Mouse (Mus musculus) NIH3T3 (cell line): ENCODE data around the gene Adcy9.

Source experiments
- DNase-seq: peaks from one replicate; pipeline ENCODE4 v3.0.0-alpha.2; 2012; ENCODE audit warnings: low read depth

Gene Adcy9

GRCm38 (mm10) chr16:4318001-4318526 lies 102.2 kb downstream of the Adcy9 start:
- DNase-seq: peak; percentile 35

- peak; percentile 89 for DNase-seq
Measured at GRCm38 (mm10) chr16:4316094-4316474, 104.2 kb downstream of the Adcy9 start.

DNA sequence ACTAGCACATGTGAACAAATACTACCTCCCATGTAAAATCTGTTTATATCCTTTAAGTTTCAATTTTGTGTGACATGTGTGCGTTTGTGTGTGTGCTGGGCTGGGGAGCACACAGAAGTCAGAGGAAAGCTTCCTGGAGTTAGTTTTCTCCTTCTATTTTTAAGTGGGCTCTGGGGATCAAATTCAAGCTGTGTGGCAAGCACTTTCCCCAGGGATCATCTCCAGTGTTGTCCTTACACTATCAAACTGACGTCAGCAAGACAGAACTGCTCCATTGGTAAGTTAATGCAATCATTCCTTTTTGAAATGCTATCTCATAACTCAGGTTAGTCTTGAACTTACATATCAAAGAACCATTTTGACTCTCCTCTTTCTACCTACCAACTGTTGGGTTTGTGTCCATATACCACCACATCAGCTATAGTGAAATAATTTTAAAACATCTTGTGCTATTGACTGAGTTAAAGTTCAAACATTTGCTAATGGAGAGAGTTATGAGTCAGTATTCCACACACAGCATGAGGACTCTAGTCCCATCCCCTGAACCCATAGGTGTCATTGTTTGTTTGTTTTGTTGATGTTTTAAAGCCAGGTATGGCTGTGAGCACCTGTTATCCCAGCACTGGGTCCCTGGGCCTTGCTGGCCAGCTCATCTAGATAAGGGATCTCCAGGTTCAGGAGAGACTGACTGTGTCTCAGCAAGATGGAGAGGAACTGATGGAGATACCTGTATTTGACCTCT lies 104.8 kb downstream of the Adcy9 start:
- DNase-seq: no peak

DNA sequence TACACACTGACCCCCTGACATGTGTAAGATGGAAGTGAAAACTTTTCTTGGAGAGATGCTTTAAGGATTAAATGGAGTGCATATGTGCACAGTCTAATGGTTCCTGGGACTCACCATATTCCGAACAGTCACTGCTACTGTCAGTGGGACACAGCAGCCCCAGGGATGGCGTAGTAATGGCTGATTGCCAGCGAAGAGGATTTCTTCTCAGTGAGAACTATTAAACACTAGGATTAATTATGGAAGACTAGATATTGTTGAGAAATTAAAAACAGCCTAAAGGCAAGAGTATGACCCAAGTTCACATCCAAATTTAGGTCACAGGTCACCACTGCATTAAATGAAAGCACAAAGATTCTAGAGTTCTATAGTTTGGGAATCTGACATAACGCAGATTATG lies 105.4 kb downstream of the Adcy9 start:
- no peak for DNase-seq

GRCm38 (mm10) chr16:4312018-4312417 lies 108.3 kb downstream of the Adcy9 start:
- no peak for DNase-seq

DNA sequence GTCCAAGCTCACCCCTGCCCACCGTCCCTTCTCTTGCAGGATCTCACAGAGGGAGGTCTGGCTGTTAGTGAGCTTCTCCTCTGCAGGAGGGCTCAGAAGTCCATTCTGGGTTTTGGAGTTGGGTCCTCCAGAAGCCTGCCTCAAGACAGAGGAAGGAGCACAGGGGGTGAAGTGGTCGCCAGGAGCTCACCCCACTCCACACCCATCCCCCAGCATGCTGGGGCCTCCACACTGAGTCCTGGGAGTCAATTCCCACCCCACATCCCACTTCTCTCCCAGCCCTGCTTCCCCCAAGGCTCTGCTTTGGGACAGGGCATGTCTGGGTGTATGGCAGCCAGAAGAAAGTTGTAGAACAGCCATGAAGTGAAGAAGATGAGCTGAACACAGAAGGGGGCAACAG lies 108.7 kb downstream of the Adcy9 start:
- DNase-seq: no peak

DNA sequence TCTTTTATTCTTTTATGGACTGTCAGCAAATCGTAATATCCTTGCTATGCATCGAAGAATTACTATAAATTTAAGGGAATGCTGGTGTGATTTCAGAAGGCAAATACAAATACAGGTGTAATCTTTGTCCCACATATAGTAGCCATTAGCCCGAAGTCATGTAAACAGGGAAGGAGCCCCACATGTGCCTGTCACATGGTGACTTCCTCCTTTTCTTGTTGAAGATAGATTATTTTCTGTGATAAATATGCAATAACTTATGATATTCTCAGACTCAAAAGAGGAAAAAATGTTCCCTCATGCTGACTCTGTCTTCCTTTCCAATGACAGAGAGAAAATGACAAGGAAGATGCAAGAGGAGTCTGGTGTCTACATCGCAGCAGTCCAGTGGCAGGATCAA lies 112.5 kb downstream of the Adcy9 start:
- DNase-seq: no peak

DNA sequence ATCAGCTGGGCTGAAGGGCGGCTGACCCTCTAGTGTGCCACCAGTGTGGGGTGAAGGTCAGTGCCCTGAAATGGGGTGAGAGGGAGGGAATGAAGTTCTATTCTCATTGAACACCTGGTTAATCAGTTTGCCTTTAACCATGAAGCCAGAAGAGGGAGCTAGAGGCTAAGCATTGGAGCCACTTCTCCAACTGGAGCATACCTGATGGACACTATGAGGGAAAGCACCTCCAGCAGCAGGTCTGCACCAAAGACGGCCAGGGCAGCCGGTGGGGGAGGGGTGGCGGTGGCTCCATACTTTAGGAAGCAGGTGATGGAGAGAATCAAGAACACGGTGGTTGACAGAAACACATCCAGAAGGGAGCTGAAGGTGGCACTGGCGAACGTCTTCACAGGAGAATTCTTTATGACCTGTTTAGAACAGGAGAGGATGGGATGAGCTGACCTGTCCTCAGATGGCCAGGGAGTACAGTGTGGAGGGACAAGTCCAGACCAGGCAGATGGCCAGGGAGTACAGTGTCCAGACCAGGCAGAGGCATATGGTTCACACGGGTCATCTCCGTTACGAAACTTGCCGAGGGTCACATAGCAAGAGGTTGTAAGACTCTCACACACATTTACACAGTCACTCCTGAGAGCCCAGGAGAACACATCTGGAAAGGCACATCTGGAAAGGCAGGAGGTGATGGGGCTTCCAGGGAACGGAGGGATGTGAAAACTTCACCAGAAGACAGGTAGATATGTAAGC lies 115.9 kb downstream of the Adcy9 start:
- peak; percentile 66 for DNase-seq

DNA sequence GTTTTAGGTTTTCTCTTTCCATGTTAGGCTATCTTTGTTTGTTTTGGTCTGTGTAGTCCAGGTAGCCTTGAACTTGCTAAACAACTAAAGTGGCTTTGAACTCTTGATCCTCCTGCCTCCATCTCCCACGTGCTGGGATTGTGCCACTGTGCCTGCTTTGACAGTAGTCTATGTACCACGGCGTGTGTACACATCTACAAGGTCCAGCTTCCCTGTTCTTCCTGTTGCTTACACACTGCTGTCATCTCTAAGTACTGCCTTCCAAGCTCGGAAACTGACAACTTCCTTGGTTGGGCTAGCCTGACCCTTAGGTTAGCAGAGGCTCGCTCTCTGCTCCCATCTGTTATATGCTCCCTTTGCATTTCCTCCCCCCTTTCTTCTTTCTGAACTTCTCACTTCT lies 116.7 kb downstream of the Adcy9 start:
- DNase-seq: no peak

GRCm38 (mm10) chr16:4300280-4300679 lies 120.0 kb downstream of the Adcy9 start:
- no peak for DNase-seq

GRCm38 (mm10) chr16:4293259-4293658 lies 127.0 kb downstream of the Adcy9 start:
- no peak for DNase-seq

- peak; percentile 74 for DNase-seq
Measured at GRCm38 (mm10) chr16:4289507-4289906, 130.8 kb downstream of the Adcy9 start.

GRCm38 (mm10) chr16:4286593-4286992 lies 133.7 kb downstream of the Adcy9 start:
- no peak for DNase-seq

GRCm38 (mm10) chr16:4285257-4285656 lies 135.0 kb downstream of the Adcy9 start:
- peak; percentile 79 for DNase-seq

GRCm38 (mm10) chr16:4283267-4283851 lies 136.9 kb downstream of the Adcy9 start:
- no peak for DNase-seq

- DNase-seq: no peak
Measured at GRCm38 (mm10) chr16:4281470-4281869, 138.8 kb downstream of the Adcy9 start.

DNA sequence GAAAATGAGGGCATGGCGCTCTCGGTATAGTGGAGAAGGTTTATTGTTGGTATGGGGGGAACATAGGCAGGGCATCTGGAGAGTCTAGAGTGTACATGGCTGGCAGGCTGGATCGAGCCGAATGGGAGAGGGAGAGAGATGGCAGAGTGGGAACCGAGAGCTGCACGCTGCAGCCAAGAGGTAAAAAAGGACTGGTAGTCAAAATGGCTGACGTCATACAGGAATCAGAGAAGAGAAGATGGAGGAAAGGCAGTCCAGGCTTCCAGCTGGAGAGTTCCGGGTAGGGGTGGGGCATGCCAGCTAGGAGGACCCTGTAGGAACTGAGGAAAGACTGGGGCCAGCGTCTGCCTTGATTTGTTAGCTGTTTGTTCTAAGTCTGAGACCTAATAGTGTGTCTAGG lies 139.3 kb downstream of the Adcy9 start:
- no peak for DNase-seq

GRCm38 (mm10) chr16:4279601-4280000 lies 140.7 kb downstream of the Adcy9 start:
- peak; percentile 79 for DNase-seq

GRCm38 (mm10) chr16:4276621-4277020 lies 143.7 kb downstream of the Adcy9 start:
- DNase-seq: no peak

DNA sequence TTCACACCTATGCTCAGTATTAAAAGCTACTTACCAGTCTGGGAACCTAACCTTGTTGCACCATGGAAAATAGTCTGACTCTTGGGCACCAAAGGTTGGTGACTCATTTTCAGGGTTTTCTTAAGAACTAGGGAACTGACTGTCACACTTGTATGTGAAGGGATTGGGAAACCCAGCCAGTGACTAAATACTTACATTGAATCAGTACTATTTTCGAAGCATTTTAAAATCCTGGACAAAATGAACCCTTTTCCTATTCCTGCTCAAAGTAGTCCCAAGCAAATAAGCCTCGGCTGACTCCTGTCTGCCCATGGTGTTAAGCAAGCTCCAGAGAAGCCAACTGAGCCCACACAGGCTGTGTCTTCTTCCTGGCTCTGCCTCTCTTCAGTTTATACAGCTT lies 144.1 kb downstream of the Adcy9 start:
- peak; percentile 57 for DNase-seq

DNA sequence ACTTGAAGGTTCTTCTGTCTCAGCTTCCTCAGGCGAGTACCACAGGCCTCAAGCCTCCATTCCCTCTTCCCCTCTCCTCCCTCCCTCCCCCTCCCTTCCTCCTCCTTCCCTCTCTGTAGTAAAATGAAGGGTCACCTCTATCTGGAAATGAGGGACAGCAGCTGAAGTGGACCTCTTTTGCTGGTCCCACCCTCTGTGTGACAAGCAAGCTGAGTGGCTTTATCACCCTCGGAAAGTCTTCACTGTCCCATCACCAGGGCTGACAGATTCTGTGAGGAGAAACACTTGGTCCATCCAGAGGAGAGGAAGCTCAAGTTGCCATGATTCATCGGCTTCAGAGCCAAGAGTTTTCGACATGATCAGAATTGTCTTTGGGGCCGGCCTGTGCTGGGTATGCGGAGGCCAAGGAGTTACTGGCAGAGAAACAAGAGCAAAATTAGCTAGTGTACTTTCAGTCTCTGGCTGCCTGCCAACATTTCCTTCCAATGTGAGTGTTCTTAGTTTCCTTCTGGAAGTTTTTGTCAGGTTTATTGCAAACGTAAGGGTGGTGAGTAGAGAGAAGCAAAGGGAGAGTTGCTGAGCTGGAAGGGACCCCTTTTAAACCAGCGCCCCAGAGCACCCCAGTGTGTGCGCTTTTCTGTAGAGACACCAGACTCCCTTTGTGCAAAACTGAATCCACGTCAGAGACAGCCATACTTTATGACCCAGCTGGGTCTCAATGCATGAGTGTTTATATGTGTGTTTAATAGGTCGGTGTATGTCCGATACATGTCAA lies 146.4 kb downstream of the Adcy9 start:
- peak; percentile 99 for DNase-seq

GRCm38 (mm10) chr16:4272254-4272653 lies 148.0 kb downstream of the Adcy9 start:
- DNase-seq: peak; percentile 25
